Mouse (Mus musculus) embryonic facial prominence, embryonic 13.5 days (tissue): ENCODE results near the gene Mmd. TPM values are rescaled to one million over a fixed set of nuclear protein-coding genes. Genes with fewer than 3 reads are reported as not detected.

Source experiments
- polyA plus RNA-seq: library from polyadenylated mRNA; unstranded; fragments of >200 nt; fragmentation: Nextera tagmentation; extraction: Ambion mirVana; gene quantifications from 2 replicates; pipeline ENCODE4 v1.2.1, GENCODE M21; 2015

The Mmd gene
- polyA plus RNA-seq, 1 experiment from 2014 or later = 47.5 TPM

Other genes starting within 250 kb of the Mmd start
- 4.7 and 5.0 TPM in 2 replicates for gene Pctp, start 246.6 kb upstream of the Mmd start, polyA plus RNA-seq
- gene Tmem100, start 219.1 kb upstream of the Mmd start, polyA plus RNA-seq = 26.3 and 29.4 TPM in 2 replicates
- gene Gm45716, start 61.8 kb upstream of the Mmd start, polyA plus RNA-seq = 11.5 and 12.4 TPM in 2 replicates
- gene Hlf, start 141.4 kb downstream of the Mmd start, polyA plus RNA-seq = 8.8 and 9.5 TPM in 2 replicates